Mouse (Mus musculus): ENCODE data around the gene Fgd3. TPM values are rescaled to one million over a fixed set of nuclear protein-coding genes. Genes with fewer than 3 reads are reported as not detected.

Fgd3 gene
- polyA plus RNA-seq, 1 experiment from 2014 or later: 1.5 TPM

- H3K9me3 ChIP-seq (ENCODE audit: control insufficient read depth, low read length): no peaks in the 10 kb centered on the region
- ATAC-seq (ENCODE audit: low FRiP score) (no peak), DNase-seq (ENCODE audit: low spot score) (no peak)
- no peak overlapping the region for H3K4me3 ChIP-seq (replicated peaks; ENCODE audit: low read length)
- H3K4me1 ChIP-seq (replicated peaks; ENCODE audit: control insufficient read depth, insufficient read depth, low read length): peaks cover 26% of the 10 kb centered on the region
- H3K9ac ChIP-seq: no peak overlapping the region
- H3K36me3 ChIP-seq (replicated peaks; ENCODE audit: control insufficient read depth, insufficient read depth): peaks cover 4% of the 10 kb centered on the region; the same call in 1 of the 2 replicates
- 80% methylated on average over 7 of the region's 7 CpGs for WGBS
- no peaks in the 10 kb centered on the region for H3K27me3 ChIP-seq (ENCODE audit: control insufficient read depth, insufficient read depth, low read length)
- no peak overlapping the region for H3K4me2 ChIP-seq (replicated peaks)
- H3K27ac ChIP-seq: no peak overlapping the region
These were observed 36.0 kb upstream of the Fgd3 start for GRCm38 (mm10) chr13:49356090-49356489.

GRCm38 (mm10) chr13:49355461-49356061 is 35.5 kb upstream of the Fgd3 start:
- H3K27ac ChIP-seq: no peak overlapping the region
- ATAC-seq (ENCODE audit: low FRiP score) (no peak), DNase-seq (ENCODE audit: low spot score) (no peak)
- H3K27me3 ChIP-seq (ENCODE audit: control insufficient read depth, insufficient read depth, low read length): no peaks in the 10 kb centered on the region
- H3K4me2 ChIP-seq (replicated peaks): no peak overlapping the region
- no peak overlapping the region for H3K4me3 ChIP-seq (replicated peaks; ENCODE audit: low read length)
- no peak overlapping the region for H3K9ac ChIP-seq
- peaks cover 4% of the 10 kb centered on the region; the same call in 1 of the 2 replicates for H3K36me3 ChIP-seq (replicated peaks; ENCODE audit: control insufficient read depth, insufficient read depth)
- WGBS: 82% methylated on average over 11 of the region's 11 CpGs
- H3K9me3 ChIP-seq (ENCODE audit: control insufficient read depth, low read length): no peaks in the 10 kb centered on the region
- peaks cover 23% of the 10 kb centered on the region for H3K4me1 ChIP-seq (replicated peaks; ENCODE audit: control insufficient read depth, insufficient read depth, low read length)

- ATAC-seq (ENCODE audit: low FRiP score): no peak
- Histone ChIP-seq H3K36me3 (replicated peaks; ENCODE audit: control insufficient read depth, insufficient read depth) (peaks cover 4% of the 10 kb centered on the region; the same call in 1 of the 2 replicates), H3K4me3 (replicated peaks; ENCODE audit: low read length) (no peak overlapping the region), H3K9ac (no peak overlapping the region), H3K27me3 (ENCODE audit: control insufficient read depth, insufficient read depth, low read length) (no peaks in the 10 kb centered on the region), H3K9me3 (ENCODE audit: control insufficient read depth, low read length) (no peaks in the 10 kb centered on the region), H3K4me1 (replicated peaks; ENCODE audit: control insufficient read depth, insufficient read depth, low read length) (peaks cover 28% of the 10 kb centered on the region), H3K4me2 (replicated peaks) (no peak overlapping the region), H3K27ac (0 out of 2 replicates have a peak overlapping the region, but pooled peaks have one; percentile 6)
- WGBS: 66% methylated on average over 5 of the region's 5 CpGs
- DNase-seq (ENCODE audit: low spot score): no peak
These were observed 33.9 kb upstream of the Fgd3 start for GRCm38 (mm10) chr13:49353991-49354507.

GRCm38 (mm10) chr13:49353422-49353821 is 33.3 kb upstream of the Fgd3 start:
- ATAC-seq (ENCODE audit: low FRiP score) (no peak), DNase-seq (ENCODE audit: low spot score) (no peak)
- H3K4me2 ChIP-seq (replicated peaks): no peak overlapping the region
- H3K9me3 ChIP-seq (ENCODE audit: control insufficient read depth, low read length): no peaks in the 10 kb centered on the region
- no peak overlapping the region for H3K9ac ChIP-seq
- H3K4me1 ChIP-seq (replicated peaks; ENCODE audit: control insufficient read depth, insufficient read depth, low read length): peaks cover 28% of the 10 kb centered on the region
- 0 out of 2 replicates have a peak overlapping the region, but pooled peaks have one; percentile 6 for H3K27ac ChIP-seq
- peaks cover 4% of the 10 kb centered on the region; the same call in 1 of the 2 replicates for H3K36me3 ChIP-seq (replicated peaks; ENCODE audit: control insufficient read depth, insufficient read depth)
- H3K27me3 ChIP-seq (ENCODE audit: control insufficient read depth, insufficient read depth, low read length): no peaks in the 10 kb centered on the region
- H3K4me3 ChIP-seq (replicated peaks; ENCODE audit: low read length): no peak overlapping the region

GRCm38 (mm10) chr13:49352581-49353159 is 32.6 kb upstream of the Fgd3 start:
- peak; percentile 53 for ATAC-seq (ENCODE audit: low FRiP score)
- WGBS: 27% methylated on average over 3 of the region's 3 CpGs
- DNase-seq (ENCODE audit: low spot score): no peak

GRCm38 (mm10) chr13:49349836-49350505 is 29.9 kb upstream of the Fgd3 start:
- H3K9ac ChIP-seq: no peak overlapping the region
- peaks cover 36% of the 10 kb centered on the region for H3K4me1 ChIP-seq (replicated peaks; ENCODE audit: control insufficient read depth, insufficient read depth, low read length)
- H3K27ac ChIP-seq: no peak overlapping the region
- no peaks in the 10 kb centered on the region for H3K27me3 ChIP-seq (ENCODE audit: control insufficient read depth, insufficient read depth, low read length)
- no peaks in the 10 kb centered on the region for H3K36me3 ChIP-seq (replicated peaks; ENCODE audit: control insufficient read depth, insufficient read depth)
- DNase-seq (ENCODE audit: low spot score) (no peak), ATAC-seq (ENCODE audit: low FRiP score) (no peak)
- H3K4me3 ChIP-seq (replicated peaks; ENCODE audit: low read length): no peak overlapping the region
- no peaks in the 10 kb centered on the region for H3K9me3 ChIP-seq (ENCODE audit: control insufficient read depth, low read length)
- H3K4me2 ChIP-seq (replicated peaks): no peak overlapping the region
- 92% methylated on average over 6 of the region's 6 CpGs for WGBS

More at GRCm38 (mm10) chr13:49352581-49353159, 32.6 kb upstream of the Fgd3 start:
- H3K9me3 ChIP-seq (ENCODE audit: control insufficient read depth, low read length): no peaks in the 10 kb centered on the region
- peaks cover 28% of the 10 kb centered on the region for H3K4me1 ChIP-seq (replicated peaks; ENCODE audit: control insufficient read depth, insufficient read depth, low read length)
- 0 out of 2 replicates have a peak overlapping the region, but pooled peaks have one; percentile 6 for H3K27ac ChIP-seq
- H3K27me3 ChIP-seq (ENCODE audit: control insufficient read depth, insufficient read depth, low read length): no peaks in the 10 kb centered on the region
- H3K36me3 ChIP-seq (replicated peaks; ENCODE audit: control insufficient read depth, insufficient read depth): peaks cover 4% of the 10 kb centered on the region; the same call in 1 of the 2 replicates
- H3K4me2 ChIP-seq (replicated peaks): no peak overlapping the region
- H3K4me3 ChIP-seq (replicated peaks; ENCODE audit: low read length): no peak overlapping the region
- no peak overlapping the region for H3K9ac ChIP-seq

- no peaks in the 10 kb centered on the region for H3K9me3 ChIP-seq (ENCODE audit: control insufficient read depth, low read length)
- no peak for ATAC-seq (ENCODE audit: low FRiP score)
- no peak for DNase-seq (ENCODE audit: low spot score)
- no peak overlapping the region for H3K9ac ChIP-seq
- no peak overlapping the region for H3K4me3 ChIP-seq (replicated peaks; ENCODE audit: low read length)
- no peaks in the 10 kb centered on the region for H3K36me3 ChIP-seq (replicated peaks; ENCODE audit: control insufficient read depth, insufficient read depth)
- peaks cover 43% of the 10 kb centered on the region for H3K4me1 ChIP-seq (replicated peaks; ENCODE audit: control insufficient read depth, insufficient read depth, low read length)
- no peak overlapping the region for H3K27ac ChIP-seq
- no peak overlapping the region for H3K4me2 ChIP-seq (replicated peaks)
- H3K27me3 ChIP-seq (ENCODE audit: control insufficient read depth, insufficient read depth, low read length): no peaks in the 10 kb centered on the region
- WGBS: 93% methylated on average over 4 of the region's 4 CpGs
These were observed 29.2 kb upstream of the Fgd3 start for GRCm38 (mm10) chr13:49349335-49349734.

- 92% methylated on average over 2 of the region's 2 CpGs for WGBS
- H3K4me1 ChIP-seq (replicated peaks; ENCODE audit: control insufficient read depth, insufficient read depth, low read length): peaks cover 43% of the 10 kb centered on the region
- ATAC-seq (ENCODE audit: low FRiP score): no peak
These were observed 28.4 kb upstream of the Fgd3 start for GRCm38 (mm10) chr13:49348522-49348921.

GRCm38 (mm10) chr13:49345476-49345875 is 25.4 kb upstream of the Fgd3 start:
- H3K9me3 ChIP-seq (ENCODE audit: control insufficient read depth, low read length): no peaks in the 10 kb centered on the region
- no peak for ATAC-seq (ENCODE audit: low FRiP score)
- 0 out of 2 replicates have a peak overlapping the region, but pooled peaks have one; percentile 16 for H3K9ac ChIP-seq
- H3K27me3 ChIP-seq (ENCODE audit: control insufficient read depth, insufficient read depth, low read length): no peaks in the 10 kb centered on the region
- H3K4me2 ChIP-seq (replicated peaks): 0 out of 2 replicates have a peak overlapping the region, but pooled peaks have one; percentile 7
- no peak for DNase-seq (ENCODE audit: low spot score)
- no peak overlapping the region for H3K4me3 ChIP-seq (replicated peaks; ENCODE audit: low read length)
- peaks cover 45% of the 10 kb centered on the region for H3K4me1 ChIP-seq (replicated peaks; ENCODE audit: control insufficient read depth, insufficient read depth, low read length)
- H3K27ac ChIP-seq: no peak overlapping the region
- WGBS: 81% methylated on average over 2 of the region's 2 CpGs
- no peaks in the 10 kb centered on the region for H3K36me3 ChIP-seq (replicated peaks; ENCODE audit: control insufficient read depth, insufficient read depth)

More at GRCm38 (mm10) chr13:49348522-49348921, 28.4 kb upstream of the Fgd3 start:
- Histone ChIP-seq H3K4me3 (replicated peaks; ENCODE audit: low read length) (no peak overlapping the region), H3K36me3 (replicated peaks; ENCODE audit: control insufficient read depth, insufficient read depth) (no peaks in the 10 kb centered on the region), H3K27ac (no peak overlapping the region), H3K9ac (no peak overlapping the region), H3K9me3 (ENCODE audit: control insufficient read depth, low read length) (no peaks in the 10 kb centered on the region), H3K27me3 (ENCODE audit: control insufficient read depth, insufficient read depth, low read length) (no peaks in the 10 kb centered on the region), H3K4me2 (replicated peaks) (no peak overlapping the region)
- DNase-seq (ENCODE audit: low spot score): no peak
